Comparison of ENCODE assay signal across 8 mouse cellular contexts in genomic region chr1:134753751-134754630, GRCm38 (mm10).
DNase-seq lines count a peak whose midpoint lies in the region.

No protein-coding gene starts in this region.

- intact Hi-C loops in left cerebral cortex, postnatal 4 days (cut with DNase I): no loop called here
- intact Hi-C loops in left cerebral cortex, postnatal 36 days (cut with DNase I): no loop called here
- intact Hi-C loops in heart, postnatal 14 days (cut with DNase I): no loop called here

- DNase-seq in left cerebral cortex, postnatal 4 days: peak; percentile 57
- no peak for DNase-seq in left cerebral cortex, postnatal 36 days (ENCODE audit: low spot score in 2 of 2)
- peak; percentile 43 to 50 for DNase-seq in cerebellum, postnatal 36 days
- DNase-seq in heart, postnatal 14 days: peak; percentile 39 to 67
- DNase-seq in lung, postnatal 4 days: peak; percentile 63 to 77
- no peak for DNase-seq in frontal cortex, postnatal 10 days (ENCODE audit: low spot score in 2 of 2)
- DNase-seq in c-Kit-positive CD71-positive TER-119-positive erythroid progenitor cells, embryonic 14.5 days (ENCODE audit: low spot score): no peak
- DNase-seq in urinary bladder, postnatal 36 days (ENCODE audit: low spot score in 2 of 2): no peak

Comparison
In these comparisons a context has a peak if more than half of its experiments do, and no peak if none do; other contexts are left out.
1. DNase-seq: peak in left cerebral cortex, postnatal 4 days (single experiment), cerebellum, postnatal 36 days (2 of 2), heart, postnatal 14 days (2 of 2) and lung, postnatal 4 days (2 of 2); none in left cerebral cortex, postnatal 36 days (0 of 2), frontal cortex, postnatal 10 days (0 of 2), c-Kit-positive CD71-positive TER-119-positive erythroid progenitor cells, embryonic 14.5 days (single experiment) and urinary bladder, postnatal 36 days (0 of 2).